Mouse (Mus musculus) gastrocnemius, postnatal 14 days (tissue): ENCODE measurements around the gene Olfr340. TPM values are rescaled to one million over a fixed set of nuclear protein-coding genes. Genes with fewer than 3 reads are reported as not detected.
"Not testable (repeated sequence)": the region's sequence is repeated elsewhere in the genome, so short reads cannot be mapped to it uniquely, and the experiment has no call there.

Experiments used
- DNase-seq: peaks from one replicate; pipeline ENCODE4 v3.0.0; 2021; ENCODE audit warnings: mixed read lengths
- intact Hi-C: fragments of 180-260 bp; cut with DNase I; formaldehyde crosslinking; loops from one replicate; pipeline ENCODE4 v1.15.1; 2025; ENCODE audit warnings: low total_unique reads
- long read RNA-seq, 2 experiments: library from polyadenylated mRNA; stranded (forward); transcript quantifications; one replicate each; pipeline ENCODE4 v2.0.0; 2021
- total RNA-seq, 2 experiments: library from RNA; stranded (reverse); gene quantifications; 2 replicates each; pipeline ENCODE4 v1.2.3; 2021

The Olfr340 gene
- not detected for total RNA-seq
- long read RNA-seq, experiment 1 = 0 reads
- long read RNA-seq, experiment 2 = 0 reads

DNA sequence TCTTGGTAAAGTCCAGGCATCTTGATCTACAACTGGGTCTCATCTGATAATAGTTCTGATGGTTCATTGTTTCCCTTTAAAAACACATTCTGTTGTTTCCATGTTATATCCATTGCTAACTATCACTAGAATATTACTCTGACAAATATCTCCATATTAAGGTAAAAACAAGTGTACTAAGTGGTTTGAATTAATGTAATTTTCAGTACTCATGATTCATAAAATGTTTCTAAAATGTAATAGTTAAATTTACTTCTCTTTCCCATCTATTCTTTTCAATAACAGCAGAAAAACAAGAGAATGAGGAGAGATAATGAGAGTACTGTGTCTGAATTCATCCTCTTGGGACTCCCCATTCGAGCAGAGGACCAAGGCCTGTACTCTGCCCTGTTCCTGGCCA lies at the start of gene Olfr340:
TSS of gene Olfr340 (plus strand) at position 301 of the 400 bp plus-strand sequence.
- DNase-seq = no peak
- intact Hi-C loops = no loop called here

DNA sequence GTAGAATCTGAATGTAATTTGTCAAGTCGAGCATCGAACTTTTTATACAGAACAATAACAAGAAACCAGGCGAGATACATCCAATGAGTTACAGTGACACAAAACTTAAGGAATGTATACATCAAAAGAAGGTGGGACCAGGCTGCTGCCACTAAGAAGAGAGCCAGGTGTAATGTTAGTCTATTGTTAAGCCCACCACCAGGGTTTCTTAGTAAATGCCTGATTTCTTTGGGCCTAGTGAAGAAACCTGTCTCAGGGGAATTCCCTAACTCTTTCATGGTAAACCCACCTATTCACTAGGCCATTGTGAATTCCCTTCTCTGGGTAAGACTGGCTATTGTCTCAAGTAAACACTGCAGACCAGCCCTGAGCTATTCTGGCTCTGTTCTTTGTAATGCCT lies 37.2 kb upstream of the Olfr340 start:
- intact Hi-C loops, DNase-seq: not testable (repeated sequence)

DNA sequence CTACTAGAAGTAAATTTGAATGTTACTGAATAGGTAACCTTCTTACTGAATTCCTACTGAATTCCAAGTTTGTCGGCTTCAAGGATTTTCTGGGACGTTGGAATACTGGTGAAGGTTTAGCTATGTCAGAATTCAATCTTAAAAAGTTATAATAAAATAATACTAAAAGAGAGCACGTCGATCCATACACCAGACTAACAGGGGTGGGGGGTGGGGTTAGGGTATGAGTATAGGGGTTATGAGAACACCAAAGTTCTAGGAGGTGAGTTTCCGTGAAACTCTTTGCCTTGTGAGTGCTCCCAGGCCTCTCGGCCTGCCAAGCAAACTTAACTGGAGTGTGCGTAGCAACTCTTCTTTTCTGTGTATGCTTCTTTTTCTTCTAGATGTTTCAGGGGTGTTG lies 36.8 kb upstream of the Olfr340 start:
- DNase-seq, intact Hi-C loops: not testable (repeated sequence)

DNA sequence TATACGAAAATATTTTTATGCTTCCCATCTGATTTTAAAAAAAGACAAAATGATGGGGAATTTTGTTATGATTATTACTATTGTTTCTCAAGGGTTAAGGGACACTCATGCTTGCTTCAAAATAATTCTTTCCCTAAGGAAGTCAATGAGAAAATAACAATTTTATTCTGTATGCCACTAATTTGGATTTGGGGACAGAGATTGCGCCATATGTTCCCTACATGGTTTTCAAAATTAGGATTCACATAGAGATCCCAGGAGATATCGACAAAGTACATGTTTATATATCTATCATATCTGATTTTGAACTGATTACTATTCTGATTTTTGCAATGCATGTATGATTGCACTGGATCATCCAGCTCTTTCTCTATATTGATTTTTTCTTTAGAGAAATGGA lies 33.7 kb upstream of the Olfr340 start, which contains the start of gene Olfr339:
TSS of gene Olfr339 (plus strand) at position 301 of the 400 bp plus-strand sequence.
- intact Hi-C loops = no loop called here
- DNase-seq = no peak

DNA sequence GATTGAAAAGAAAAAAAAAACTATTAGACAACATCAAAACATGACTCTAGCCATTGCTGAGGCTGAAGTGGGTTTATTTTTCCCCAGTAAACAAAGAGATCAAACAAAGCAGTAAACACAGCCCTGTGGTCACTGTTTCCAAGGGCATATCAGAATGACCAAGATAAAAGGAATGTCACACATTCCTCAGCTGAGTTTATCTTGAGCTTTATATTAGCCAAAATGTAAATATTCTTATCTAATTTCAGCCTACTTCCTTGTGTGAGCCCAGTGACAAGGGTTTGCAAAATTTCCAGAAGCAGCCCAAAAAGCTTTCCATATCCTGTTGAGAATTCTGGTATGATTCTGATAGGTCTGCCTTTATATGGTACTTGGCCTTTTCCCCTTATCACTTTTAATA lies 21.2 kb downstream of the Olfr340 start:
- intact Hi-C loops = no loop called here
- DNase-seq = no peak

DNA sequence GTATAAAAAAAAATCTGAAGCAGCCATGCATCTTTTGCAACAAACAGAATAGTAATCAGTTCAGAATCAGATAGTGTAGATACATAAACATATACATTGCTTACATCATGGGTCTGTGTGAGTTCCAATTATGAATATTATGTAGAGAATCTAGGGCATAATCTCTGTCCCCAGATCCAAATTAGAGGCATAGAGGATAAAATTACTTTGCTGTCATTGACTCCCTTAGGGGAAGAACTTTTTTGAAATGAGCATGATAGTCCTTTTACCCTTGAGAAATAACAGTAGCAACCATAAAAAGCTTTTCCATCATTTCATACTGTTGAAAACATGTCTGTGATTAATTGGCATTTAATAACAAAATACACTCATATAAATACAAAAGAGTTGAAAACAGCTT lies 30.0 kb downstream of the Olfr340 start, which contains the start of gene Olfr341:
TSS of gene Olfr341 (minus strand) at position 101 of the 400 bp plus-strand sequence.
- intact Hi-C loops = no loop called here
- DNase-seq = no peak

Other genes with a start within 250 kb of the Olfr340 start
- gene Ptgs1, start 222.2 kb upstream of the Olfr340 start, total RNA-seq = 1 to 10 TPM; 3.9 to 5.4 TPM
- not detected for gene Olfr338, start 79.1 kb upstream of the Olfr340 start, total RNA-seq
- not detected for gene Olfr339, start 33.6 kb upstream of the Olfr340 start, total RNA-seq
- gene Olfr341, start 29.9 kb downstream of the Olfr340 start, total RNA-seq = not detected
- gene Olfr342, start 72.4 kb downstream of the Olfr340 start, total RNA-seq = not detected
- gene Olfr344, start 114.1 kb downstream of the Olfr340 start, total RNA-seq = not detected
- gene Olfr345, start 187.5 kb downstream of the Olfr340 start, total RNA-seq = not detected
- gene Olfr346, start 233.2 kb downstream of the Olfr340 start, total RNA-seq = not detected